Mouse (Mus musculus) hindbrain, postnatal 0 days (tissue): Measurements from ENCODE around the gene Rassf4. TPM values are rescaled to one million over a fixed set of nuclear protein-coding genes. Genes with fewer than 3 reads are reported as not detected.
A peak's percentile ranks its signal among the peaks of the same experiment; 100 is the strongest.

Experiments used
- ATAC-seq: fragments of 200-750 bp; cut with Nextera tagmentation; 2 replicates; pipeline ENCODE4 v1.8.0; 2017; ENCODE audit warnings: mild to moderate bottlenecking, moderate TSS enrichment, moderate library complexity
- DNase-seq: peaks from one replicate; pipeline ENCODE4 v3.0.0-alpha.2; 2015; ENCODE audit warnings: low spot score
- H3K27ac ChIP-seq: fragments of 300-500 bp; sonication (generic); 2 replicates; pipeline ENCODE4 v1.5.1; 2014; ENCODE audit warnings: mild to moderate bottlenecking
- H3K27me3 ChIP-seq: fragments of 300-500 bp; sonication (generic); 2 replicates; pipeline ENCODE4 v1.6.1; 2014; ENCODE audit warnings: low read length, mixed read lengths; ENCODE audit not compliant: insufficient read depth
- H3K36me3 ChIP-seq: fragments of 300-500 bp; sonication (generic); 2 replicates; pipeline ENCODE4 v1.6.1; 2014; ENCODE audit warnings: low read length, mixed read lengths; ENCODE audit not compliant: insufficient read depth
- H3K4me1 ChIP-seq: fragments of 300-500 bp; sonication (generic); 2 replicates; pipeline ENCODE4 v1.6.1; 2014; ENCODE audit warnings: antibody characterized with exemption, low read length, mixed read lengths; ENCODE audit not compliant: insufficient read depth
- H3K4me2 ChIP-seq: fragments of 300-500 bp; sonication (generic); 2 replicates; pipeline ENCODE4 v1.6.1; 2014; ENCODE audit warnings: low read depth, mild to moderate bottlenecking, low read length, moderate library complexity, mixed read lengths
- H3K4me3 ChIP-seq: fragments of 300-500 bp; sonication (generic); 2 replicates; pipeline ENCODE4 v1.5.1; 2014; ENCODE audit warnings: low read length
- H3K9ac ChIP-seq: fragments of 300-500 bp; sonication (generic); replicated peaks from 2 replicates; pipeline ENCODE4 v1.6.1; 2014; ENCODE audit warnings: mild to moderate bottlenecking, low read length, moderate library complexity, mixed read lengths
- H3K9me3 ChIP-seq: fragments of 300-500 bp; sonication (generic); 2 replicates; pipeline ENCODE4 v1.6.1; 2016; ENCODE audit warnings: low read length, mixed read lengths
- CTCF ChIP-seq: IDR thresholded peaks from 2 replicates; pipeline ENCODE4 v1.5.1; 2016; ENCODE audit warnings: antibody characterized with exemption, control low read depth, low read depth
- WGBS: fragments of 180-500 bp; shearing (Covaris S2); extraction: QIAGEN DNeasy Blood & Tissue Kit; methylation state at CpG from one replicate; pipeline ENCODE4 v1.1.7; 2014; 5-methylcytosine and 5-hydroxymethylcytosine counted together
- polyA plus RNA-seq: library from polyadenylated mRNA; unstranded; fragments of >200 nt; fragmentation: Nextera tagmentation; extraction: Ambion mirVana; gene quantifications from 2 replicates; pipeline ENCODE4 v1.2.1, GENCODE M21; 2015
- total RNA-seq: library from RNA; depleted of rRNA; stranded (reverse); fragments of >200 nt; gene quantifications from 2 replicates; pipeline ENCODE4 v1.2.3, GENCODE M21; 2014

The Rassf4 gene
- total and polyA plus RNA-seq, 2 experiments from 2014 or later = 18.2 to 29.4 TPM

DNA sequence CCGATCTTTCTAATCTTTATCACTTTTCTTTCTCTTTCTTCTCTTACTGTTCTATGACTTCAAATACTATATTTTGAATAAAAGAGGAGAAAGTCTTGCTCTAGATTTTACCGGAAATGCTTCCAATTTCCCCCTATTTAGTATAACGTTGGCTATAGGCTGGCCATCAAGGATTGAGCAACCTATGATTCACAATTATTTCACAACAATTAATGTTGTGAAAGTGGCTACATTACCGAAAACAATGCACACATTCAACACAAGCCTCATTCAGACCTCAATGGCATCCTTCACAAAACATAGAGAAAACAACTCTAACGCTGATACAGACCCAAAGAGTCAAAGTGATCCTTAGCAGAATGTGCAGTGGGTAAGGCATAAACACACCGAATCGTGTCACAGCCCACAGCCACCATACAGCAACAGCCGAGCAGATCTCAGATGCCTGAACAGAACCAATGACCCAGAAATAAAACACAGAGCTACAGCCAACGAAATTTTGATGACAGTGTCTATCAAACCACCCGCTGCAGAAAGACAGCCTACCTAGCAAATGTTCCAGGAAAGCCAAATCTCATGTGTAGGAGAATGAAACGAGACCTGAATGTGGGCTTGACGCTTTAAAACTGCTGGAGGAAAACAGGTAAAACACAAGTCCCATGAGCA lies 7.5 kb downstream of the Rassf4 start:
- 52% methylated on average over 12 of the region's 12 CpGs for WGBS
- no peak for DNase-seq
- peaks cover 17% of the 10 kb centered on the region for H3K4me1 ChIP-seq
- H3K4me3 ChIP-seq = no peak overlapping the region
- no peak overlapping the region for H3K27ac ChIP-seq
- H3K4me2 ChIP-seq = no peak overlapping the region
- no peak overlapping the region for H3K9ac ChIP-seq
- TF ChIP-seq CTCF = no peak
- no peak for ATAC-seq
- no peaks in the 10 kb centered on the region for H3K27me3 ChIP-seq
- H3K36me3 ChIP-seq = no peaks in the 10 kb centered on the region
- no peaks in the 10 kb centered on the region for H3K9me3 ChIP-seq

DNA sequence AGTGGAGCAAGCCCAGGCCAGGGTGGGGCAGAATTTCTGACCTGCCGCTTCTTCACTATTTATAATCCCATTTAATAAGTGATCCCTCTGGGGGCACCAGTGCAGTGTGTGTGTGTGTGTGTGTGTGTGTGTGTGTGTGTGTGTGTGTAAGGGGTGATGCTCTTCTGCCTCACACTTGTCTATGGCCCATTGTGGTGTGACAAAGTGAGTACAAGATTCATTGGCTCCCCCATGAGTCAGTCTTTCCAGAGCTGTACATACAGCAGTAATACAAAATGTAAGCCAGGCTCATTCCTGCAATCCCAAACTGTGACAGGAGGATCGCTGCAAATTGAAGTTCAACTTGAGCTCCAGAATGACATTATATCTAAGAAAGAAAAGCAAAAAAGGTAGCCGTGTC lies 8.9 kb downstream of the Rassf4 start:
- H3K9me3 ChIP-seq = no peaks in the 10 kb centered on the region
- H3K9ac ChIP-seq = no peak overlapping the region
- H3K27me3 ChIP-seq = no peaks in the 10 kb centered on the region
- no peaks in the 10 kb centered on the region for H3K36me3 ChIP-seq
- ATAC-seq = no peak
- no peak overlapping the region for H3K4me3 ChIP-seq
- H3K4me1 ChIP-seq = peaks cover 4% of the 10 kb centered on the region; the same call in 1 of the 2 replicates
- no peak overlapping the region for H3K4me2 ChIP-seq
- no peak overlapping the region for H3K27ac ChIP-seq
- no peak for TF ChIP-seq CTCF
- DNase-seq = no peak
- WGBS = 74% methylated on average over 3 of the region's 3 CpGs

DNA sequence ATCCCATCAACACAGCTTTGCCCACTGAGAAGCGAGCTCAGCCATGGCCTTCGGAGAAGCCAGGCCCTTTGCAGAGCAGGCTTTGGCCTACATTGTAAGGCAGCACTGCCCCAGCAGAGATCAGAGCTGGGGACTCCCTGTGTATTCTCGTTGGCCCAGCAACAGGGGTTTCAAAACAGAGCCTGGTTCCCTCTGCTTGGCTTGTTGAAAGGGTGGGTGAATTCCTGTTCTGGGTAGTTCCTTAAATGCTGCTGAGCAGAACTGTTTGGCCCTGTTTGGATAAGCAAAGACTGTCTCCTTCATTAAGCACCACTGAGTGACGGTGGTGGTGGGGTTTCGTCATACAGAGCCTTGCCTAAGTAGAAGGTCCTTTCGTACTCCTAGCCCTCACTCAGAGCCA lies 9.7 kb downstream of the Rassf4 start:
- Histone ChIP-seq H3K9me3 (no peaks in the 10 kb centered on the region), H3K4me2 (no peak overlapping the region), H3K27me3 (no peaks in the 10 kb centered on the region), H3K36me3 (no peaks in the 10 kb centered on the region), H3K27ac (no peak overlapping the region), H3K9ac (no peak overlapping the region), H3K4me1 (no peaks in the 10 kb centered on the region), H3K4me3 (no peak overlapping the region)
- DNase-seq (no peak), ATAC-seq (no peak)
- WGBS = 73% methylated on average over 6 of the region's 6 CpGs
- no peak for TF ChIP-seq CTCF

DNA sequence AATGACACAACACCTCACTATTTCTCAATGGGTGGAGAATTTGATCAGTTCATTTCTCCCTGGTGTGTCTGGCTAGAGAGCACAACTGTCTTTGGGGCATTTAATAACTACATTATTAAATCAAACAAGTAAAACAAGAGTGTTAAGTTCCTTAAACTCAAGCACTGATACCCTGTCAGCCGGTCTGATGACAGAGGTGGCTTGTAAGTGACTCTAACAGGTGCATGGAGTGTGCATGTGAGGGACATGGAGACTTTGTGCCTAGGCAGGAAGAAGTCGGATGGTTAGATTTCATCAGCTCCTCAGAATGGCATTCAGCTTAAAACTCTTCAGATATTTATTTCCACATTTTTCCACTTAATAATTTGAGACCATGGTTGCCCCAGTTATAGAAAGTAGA lies 10.4 kb downstream of the Rassf4 start:
- DNase-seq (no peak), ATAC-seq (no peak)
- Histone ChIP-seq H3K4me2 (no peak overlapping the region), H3K27me3 (no peaks in the 10 kb centered on the region), H3K36me3 (no peaks in the 10 kb centered on the region), H3K4me1 (no peaks in the 10 kb centered on the region), H3K9me3 (no peaks in the 10 kb centered on the region), H3K4me3 (no peak overlapping the region), H3K9ac (no peak overlapping the region), H3K27ac (no peak overlapping the region)
- WGBS = 86% methylated on average over 2 of the region's 2 CpGs
- no peak for TF ChIP-seq CTCF

DNA sequence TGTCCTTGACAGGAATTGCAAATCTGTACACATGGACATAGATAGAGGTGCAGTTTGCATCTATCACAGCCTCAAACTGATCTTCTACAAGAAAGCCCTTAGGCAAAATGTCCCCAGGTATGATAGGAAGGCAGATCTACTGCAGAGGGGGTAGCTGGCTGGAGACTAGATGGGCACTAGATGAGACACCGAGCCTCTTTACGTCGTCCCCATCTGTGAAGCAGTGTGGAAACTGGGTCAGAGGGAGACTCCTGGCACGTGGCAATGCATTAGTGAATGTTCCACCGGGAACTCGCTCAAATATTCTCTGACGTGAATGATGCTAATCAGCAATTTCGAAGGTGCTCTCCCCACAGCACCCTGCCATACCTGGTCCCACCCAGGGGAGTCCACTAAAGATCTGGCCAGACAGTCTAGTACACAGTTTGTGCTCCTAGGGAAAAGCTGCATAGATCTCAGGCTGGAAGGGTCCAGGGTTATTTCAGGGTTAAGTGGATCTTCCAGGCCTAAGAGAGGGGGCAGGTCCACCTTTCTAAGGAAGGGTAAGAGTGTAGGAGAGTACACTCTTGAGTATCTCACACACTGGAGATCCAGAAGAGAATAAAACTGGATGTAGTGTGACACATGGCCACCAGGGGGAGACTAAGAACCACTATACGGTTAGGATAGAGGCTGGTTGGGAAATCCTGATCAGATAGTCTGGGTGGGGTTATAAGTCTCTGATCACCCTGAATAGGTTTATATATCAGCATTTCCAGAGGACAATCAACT lies 19.9 kb downstream of the Rassf4 start:
- ATAC-seq (peak; percentile 82), DNase-seq (peak; percentile 90)
- WGBS = 54% methylated on average over 9 of the region's 9 CpGs
- no peaks in the 10 kb centered on the region for H3K4me1 ChIP-seq
- H3K27me3 ChIP-seq = no peaks in the 10 kb centered on the region
- no peaks in the 10 kb centered on the region for H3K9me3 ChIP-seq
- no peak overlapping the region for H3K9ac ChIP-seq
- peak; percentile 94 for TF ChIP-seq CTCF
- no peaks in the 10 kb centered on the region for H3K36me3 ChIP-seq
- no peak overlapping the region for H3K4me3 ChIP-seq
- no peak overlapping the region for H3K27ac ChIP-seq
- no peak overlapping the region for H3K4me2 ChIP-seq

DNA sequence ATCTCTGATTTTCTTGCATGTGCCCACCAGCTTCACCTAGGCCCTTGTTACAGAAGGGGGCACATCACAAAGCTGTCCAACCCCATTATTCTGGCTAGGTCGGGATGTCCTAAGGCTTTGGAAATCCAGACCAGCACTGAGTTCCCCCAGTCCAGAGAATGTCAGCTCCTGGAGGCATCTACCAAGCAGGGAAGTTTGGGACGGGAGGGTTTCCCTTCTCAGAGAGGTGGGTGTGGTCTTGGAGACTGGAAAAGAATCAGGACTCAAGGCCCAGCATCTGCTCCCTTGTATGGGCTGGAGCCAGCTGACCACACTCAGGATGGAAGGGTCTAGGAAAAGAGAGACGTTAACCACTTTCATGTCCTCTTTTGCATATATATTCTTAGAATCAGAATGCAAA lies 20.6 kb downstream of the Rassf4 start:
- Histone ChIP-seq H3K4me2 (no peak overlapping the region), H3K4me3 (no peak overlapping the region), H3K9me3 (no peaks in the 10 kb centered on the region), H3K4me1 (no peaks in the 10 kb centered on the region), H3K27me3 (no peaks in the 10 kb centered on the region), H3K36me3 (no peaks in the 10 kb centered on the region), H3K9ac (no peak overlapping the region), H3K27ac (no peak overlapping the region)
- WGBS = 73% methylated on average over 3 of the region's 3 CpGs
- ATAC-seq (no peak), DNase-seq (no peak)
- no peak for TF ChIP-seq CTCF
